Mouse (Mus musculus) lung, postnatal 0 days (tissue): ENCODE data around the gene Slc4a8.

Source experiments
- CTCF ChIP-seq: IDR thresholded peaks from 2 replicates; pipeline ENCODE4 v1.5.1; 2016; ENCODE audit warnings: antibody characterized with exemption, mild to moderate bottlenecking
- EP300 ChIP-seq: IDR thresholded peaks from 2 replicates; pipeline ENCODE4 v1.6.1; 2016; ENCODE audit warnings: antibody characterized with exemption, mild to moderate bottlenecking, control low read depth

DNA sequence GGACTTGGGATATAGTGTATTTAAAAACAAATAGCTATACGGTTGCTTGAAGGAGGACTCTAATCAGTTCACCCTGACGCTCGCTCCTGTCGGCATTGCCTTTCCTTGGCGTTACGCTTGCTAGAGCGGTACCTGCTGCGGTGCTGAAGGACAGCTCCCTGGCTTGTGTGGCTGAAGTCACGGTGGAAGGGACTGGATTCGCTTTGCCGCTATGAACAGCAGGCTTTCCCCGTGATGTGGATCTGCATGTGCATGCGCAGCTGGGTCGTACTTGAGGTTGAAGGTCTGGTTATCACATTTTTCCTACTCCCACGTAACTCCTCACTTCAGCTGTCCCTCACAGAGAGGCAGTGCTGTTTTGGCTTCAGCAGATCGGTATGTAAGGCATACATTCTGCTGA, 111.6 kb downstream of the Slc4a8 start:
- no peak for TF ChIP-seq CTCF
- no peak for TF ChIP-seq EP300
